Mouse (Mus musculus) small intestine, adult 2 months (tissue): ENCODE data around the gene Pum2. TPM values are rescaled to one million over a fixed set of nuclear protein-coding genes. Genes with fewer than 3 reads are reported as not detected.
A peak's percentile ranks its signal among the peaks of the same experiment; 100 is the strongest.

Experiments
- H3K27ac ChIP-seq: fragments of 200-500 bp; 2 replicates; pipeline ENCODE4 v1.5.1; 2012; ENCODE audit warnings: low read depth, low read length, control low read depth, inconsistent platforms; ENCODE audit not compliant: insufficient read depth
- H3K27me3 ChIP-seq: fragments of 200-500 bp; 2 replicates; pipeline ENCODE4 v1.6.1; 2012; ENCODE audit warnings: mild to moderate bottlenecking, moderate library complexity, low read length, inconsistent platforms; ENCODE audit not compliant: control insufficient read depth, insufficient read depth
- H3K36me3 ChIP-seq: fragments of 200-500 bp; 2 replicates; pipeline ENCODE4 v1.6.1; 2012; ENCODE audit warnings: mild to moderate bottlenecking, low read length, control low read depth, inconsistent platforms; ENCODE audit not compliant: control insufficient read depth, insufficient read depth
- H3K4me1 ChIP-seq: fragments of 200-500 bp; 2 replicates; pipeline ENCODE4 v1.6.1; 2012; ENCODE audit warnings: low read length, inconsistent platforms, mixed read lengths; ENCODE audit not compliant: control insufficient read depth, insufficient read depth, insufficient read length
- H3K4me3 ChIP-seq: fragments of 200-500 bp; 2 replicates; pipeline ENCODE4 v1.5.1; 2012; ENCODE audit warnings: low read depth, mild to moderate bottlenecking, control low read depth, inconsistent platforms, low read length, moderate library complexity
- CTCF ChIP-seq: fragments of 200-500 bp; IDR thresholded peaks from 2 replicates; pipeline ENCODE4 v1.5.1; 2012; ENCODE audit warnings: low read depth, mild to moderate bottlenecking, control low read depth, inconsistent platforms, low read length, moderate library complexity, mixed read lengths; ENCODE audit not compliant: insufficient replicate concordance, insufficient read length; ENCODE audit errors: extremely low read depth
- POLR2A ChIP-seq: fragments of 200-500 bp; IDR thresholded peaks from 2 replicates; pipeline ENCODE4 v1.6.1; 2012; ENCODE audit warnings: low read depth, mild to moderate bottlenecking, control low read depth, inconsistent platforms, low read length, moderate library complexity
- WGBS: fragments of 180-500 bp; shearing (Covaris S2); methylation state at CpG from one replicate; pipeline ENCODE4 v1.1.7; 2018; 5-methylcytosine and 5-hydroxymethylcytosine counted together
- polyA plus RNA-seq: library from polyadenylated mRNA; depleted of rRNA; stranded (reverse); fragments of >200 nt; gene quantifications from 2 replicates; pipeline ENCODE4 v1.2.3, GENCODE M21; 2012

Gene Pum2
- polyA plus RNA-seq, 1 experiment, result 33.9 TPM

DNA sequence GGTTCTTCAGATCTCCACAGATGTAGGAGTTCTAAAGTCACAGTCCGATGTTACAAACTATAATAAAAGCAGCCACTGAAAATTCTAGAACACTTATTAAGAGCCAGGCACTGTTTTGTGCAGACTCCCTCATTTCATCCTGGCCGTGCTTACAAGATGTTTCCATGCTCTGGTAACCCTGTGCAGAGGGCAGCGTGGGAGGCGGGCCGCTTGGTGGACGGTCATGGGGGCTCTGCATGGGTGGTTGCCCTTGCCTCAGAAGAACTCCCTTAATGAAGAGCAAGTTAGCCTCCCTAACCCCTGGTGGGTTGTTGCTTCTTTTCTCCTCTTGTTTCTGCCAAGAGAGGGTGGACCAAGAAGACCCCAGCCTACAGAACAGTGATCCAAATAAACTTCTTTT, 85.8 kb downstream of the Pum2 start:
- WGBS, result 89% methylated on average over 6 of the region's 6 CpGs
- no peaks in the 10 kb centered on the region for H3K27me3 ChIP-seq
- 0 out of 2 replicates have a peak, but pooled peaks cover 2% of the 10 kb centered on the region for H3K36me3 ChIP-seq
- H3K4me3 ChIP-seq, result no peak overlapping the region
- peak overlapping the region; percentile 48; the same call in 1 of the 2 replicates for H3K27ac ChIP-seq
- TF ChIP-seq CTCF (no peak), POLR2A (no peak)
- H3K4me1 ChIP-seq, result peaks cover 24% of the 10 kb centered on the region

DNA sequence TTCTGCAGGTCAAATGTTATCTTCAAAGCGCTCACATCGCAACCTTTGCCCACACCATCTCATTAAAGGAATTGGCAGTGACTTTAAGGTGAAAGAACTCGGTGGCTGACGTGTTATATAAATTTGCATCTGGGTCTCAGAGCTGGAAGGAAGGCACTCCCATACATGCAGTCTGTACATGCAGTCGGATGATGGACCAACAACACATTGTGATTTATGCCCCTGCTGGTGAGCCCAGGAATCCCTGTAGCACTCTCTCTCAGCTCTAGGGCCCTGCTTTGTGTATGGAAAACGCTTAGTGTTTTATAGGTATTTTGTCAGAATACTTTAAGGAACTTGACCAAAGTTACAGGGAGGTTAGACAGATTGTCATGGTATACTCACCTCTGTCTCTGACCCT, 86.6 kb downstream of the Pum2 start:
- no peaks in the 10 kb centered on the region for H3K36me3 ChIP-seq
- no peaks in the 10 kb centered on the region for H3K27me3 ChIP-seq
- WGBS, result 33% methylated on average over 6 of the region's 6 CpGs
- peak overlapping the region; percentile 15; the same call in 1 of the 2 replicates for H3K27ac ChIP-seq
- H3K4me3 ChIP-seq, result no peak overlapping the region
- H3K4me1 ChIP-seq, result peaks cover 24% of the 10 kb centered on the region
- no peak for TF ChIP-seq POLR2A
- no peak for TF ChIP-seq CTCF

DNA sequence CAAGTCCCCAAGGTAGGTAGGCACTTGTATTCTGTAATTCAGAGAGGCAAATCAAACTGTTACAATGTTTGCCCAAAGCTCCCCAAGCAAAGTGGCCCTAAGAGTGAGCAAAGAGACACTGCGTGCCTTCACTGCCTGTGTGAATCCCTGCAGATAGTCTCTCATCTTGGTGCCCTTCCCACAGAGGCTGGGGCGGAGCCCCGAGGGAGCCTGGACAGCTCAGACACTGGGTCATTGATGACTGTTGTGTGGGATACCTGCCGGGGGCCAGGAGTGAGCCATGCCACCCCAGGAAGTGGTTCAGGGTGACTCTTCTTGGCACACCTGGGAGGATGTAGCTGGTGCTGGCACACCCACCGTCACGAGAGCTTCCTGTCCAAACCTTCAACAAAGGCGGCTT, 87.1 kb downstream of the Pum2 start:
- WGBS, result 54% methylated on average over 7 of the region's 7 CpGs
- TF ChIP-seq POLR2A (no peak), CTCF (no peak)
- H3K4me3 ChIP-seq, result no peak overlapping the region
- H3K36me3 ChIP-seq, result no peaks in the 10 kb centered on the region
- H3K27me3 ChIP-seq, result no peaks in the 10 kb centered on the region
- H3K4me1 ChIP-seq, result peaks cover 24% of the 10 kb centered on the region
- no peak overlapping the region for H3K27ac ChIP-seq

DNA sequence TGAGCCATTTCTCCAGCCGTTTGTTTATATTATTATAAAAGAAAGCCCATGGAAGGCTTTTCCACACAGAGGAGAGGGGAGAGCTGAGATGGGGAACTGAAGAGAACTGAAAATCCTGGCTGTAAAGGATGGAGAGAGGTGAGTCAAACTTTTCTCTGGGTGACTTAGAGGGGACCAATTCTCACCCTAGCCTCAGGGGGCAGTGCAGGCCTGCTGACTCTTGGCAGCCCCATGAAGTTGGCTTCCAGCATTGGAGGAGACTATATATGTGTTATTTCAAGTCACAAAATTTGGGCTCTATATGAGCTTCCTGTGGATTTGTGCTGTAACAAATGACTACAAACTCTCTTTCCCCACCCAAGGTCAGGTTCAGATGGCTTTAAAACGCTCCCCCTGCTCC, 88.7 kb downstream of the Pum2 start:
- Histone ChIP-seq H3K36me3 (no peaks in the 10 kb centered on the region), H3K4me3 (no peak overlapping the region), H3K27me3 (no peaks in the 10 kb centered on the region), H3K27ac (no peak overlapping the region), H3K4me1 (peaks cover 24% of the 10 kb centered on the region)
- WGBS, result 78% methylated on average over 2 of the region's 2 CpGs
- TF ChIP-seq CTCF (peak; percentile 38; the same call in 1 of the 2 replicates), POLR2A (no peak)

DNA sequence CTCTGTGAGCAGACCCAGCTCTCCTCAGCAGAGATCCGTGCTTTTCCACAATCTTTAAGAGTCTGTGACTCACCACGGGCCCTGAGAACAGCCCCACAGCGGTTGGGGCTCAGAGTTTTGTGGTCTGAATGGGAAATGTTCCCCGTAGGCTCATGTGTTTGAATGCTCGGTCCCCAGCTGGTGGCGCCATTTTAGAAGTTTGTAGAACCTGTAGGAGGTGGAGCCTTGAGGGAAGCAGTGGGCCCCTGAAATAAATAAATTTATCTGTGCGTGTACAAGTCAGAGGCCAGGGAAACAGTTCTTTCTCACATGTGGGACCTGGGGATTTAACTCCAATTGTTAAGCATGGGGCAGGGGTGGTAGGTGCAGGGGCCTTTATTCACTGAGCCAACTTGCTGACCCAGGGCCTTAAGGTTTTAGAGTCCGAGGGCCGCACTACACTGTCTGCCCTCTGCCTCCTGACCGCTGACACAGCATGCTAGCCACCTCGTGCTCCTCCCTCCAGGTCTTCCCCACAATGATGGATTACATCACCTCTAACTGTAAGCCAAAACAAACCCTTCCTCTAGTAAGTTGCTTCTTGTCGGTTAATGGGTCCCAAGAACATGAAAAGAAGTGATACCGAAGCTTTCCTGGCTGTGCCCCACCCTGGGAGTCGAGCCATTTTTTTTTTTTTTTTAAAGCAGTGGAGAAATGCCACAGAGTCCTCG, 90.4 kb downstream of the Pum2 start:
- no peak overlapping the region for H3K27ac ChIP-seq
- no peak for TF ChIP-seq POLR2A
- no peak for TF ChIP-seq CTCF
- H3K4me3 ChIP-seq, result no peak overlapping the region
- H3K36me3 ChIP-seq, result no peaks in the 10 kb centered on the region
- H3K4me1 ChIP-seq, result peaks cover 20% of the 10 kb centered on the region
- H3K27me3 ChIP-seq, result no peaks in the 10 kb centered on the region
- 57% methylated on average over 15 of the region's 15 CpGs for WGBS

DNA sequence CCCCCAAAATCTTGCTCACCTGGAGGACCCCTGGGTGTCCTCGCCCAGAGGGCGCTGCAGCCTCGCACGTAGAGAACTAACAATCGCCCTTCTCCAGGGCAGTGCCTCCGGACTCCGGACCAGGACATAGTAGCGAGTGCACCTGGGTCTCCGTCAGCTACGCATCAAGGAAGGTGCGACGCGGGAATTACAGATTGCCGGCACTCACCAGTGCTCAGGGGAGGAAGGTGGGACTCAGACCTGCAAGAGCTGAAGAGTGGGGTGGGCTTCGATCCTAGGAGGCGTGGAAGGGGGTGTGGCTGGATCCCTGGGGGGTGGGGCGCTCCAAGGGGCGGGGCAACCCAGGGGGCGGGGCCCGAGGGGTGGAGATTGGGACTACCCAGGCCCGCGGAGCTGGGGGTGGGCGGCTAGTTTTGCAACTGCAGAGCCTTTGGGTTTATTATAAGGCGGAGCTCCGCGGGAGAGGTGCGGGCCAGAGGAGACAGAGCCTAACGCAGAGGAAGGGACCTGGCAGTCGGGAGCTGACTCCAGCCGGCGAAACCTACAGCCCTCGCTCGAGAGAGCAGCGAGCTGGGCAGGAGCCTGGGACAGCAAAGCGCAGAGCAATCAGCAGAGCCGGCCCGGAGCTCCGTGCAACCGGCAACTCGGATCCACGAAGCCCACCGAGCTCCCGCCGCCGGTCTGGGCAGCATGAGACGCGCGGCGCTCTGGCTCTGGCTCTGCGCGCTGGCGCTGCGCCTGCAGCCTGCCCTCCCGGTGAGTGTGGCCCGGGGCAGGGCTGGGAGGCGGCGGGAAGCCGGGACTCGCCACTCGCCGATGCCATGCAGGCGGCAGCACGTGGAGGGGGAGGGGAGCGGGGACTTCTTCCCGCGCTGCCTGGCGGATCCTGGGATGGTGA, 97.3 kb downstream of the Pum2 start, which contains the start of gene Sdc1:
Gene Sdc1 (plus strand): TSS at position 378 of the 898 bp plus-strand sequence.
- no peaks in the 10 kb centered on the region for H3K27me3 ChIP-seq
- peak; percentile 89; the same call in 1 of the 2 replicates for TF ChIP-seq POLR2A
- TF ChIP-seq CTCF, result peak; percentile 69

DNA sequence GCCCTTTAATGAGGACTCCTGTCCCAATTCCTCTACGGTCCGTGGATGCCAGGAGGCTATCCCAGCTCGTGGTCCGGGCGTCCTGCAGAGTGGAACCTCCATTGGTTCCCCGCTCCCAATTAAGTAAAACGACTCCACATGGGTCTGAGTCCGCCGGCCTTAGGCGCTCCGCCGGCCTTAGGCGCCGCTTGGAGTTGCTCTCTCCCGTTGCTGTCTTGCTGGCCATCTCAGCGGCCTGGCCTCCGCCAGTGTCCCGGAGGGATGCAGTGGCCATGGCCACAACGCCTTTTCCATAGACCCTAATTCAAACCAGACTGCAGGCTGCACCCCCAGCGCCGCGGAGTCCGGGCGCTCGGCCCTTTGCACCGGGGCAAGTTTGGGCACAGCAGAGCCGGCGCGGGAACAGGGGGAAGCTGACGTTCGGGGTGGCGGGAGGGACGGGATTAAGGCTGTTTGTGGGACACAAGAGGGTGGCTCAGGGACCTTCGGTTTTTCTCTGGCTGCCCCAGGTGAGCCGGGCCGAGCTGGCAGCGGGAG, 98.0 kb downstream of the Pum2 start:
- under 1% methylated on average over 37 of the region's 37 CpGs for WGBS
- TF ChIP-seq POLR2A (no peak), CTCF (no peak)
- Histone ChIP-seq H3K4me1 (peaks cover 16% of the 10 kb centered on the region; the same call in 1 of the 2 replicates), H3K27ac (peak overlapping the region; percentile 69), H3K27me3 (no peaks in the 10 kb centered on the region), H3K4me3 (peak overlapping the region; percentile 90), H3K36me3 (no peaks in the 10 kb centered on the region)

More for the DNA sequence above, 97.3 kb downstream of the Pum2 start, which contains the start of gene Sdc1:
- peak within 1 kb of the TSS; percentile 92 for H3K27ac ChIP-seq
- WGBS, result 1% methylated on average over 67 of the region's 67 CpGs
- peak within 1 kb of the TSS; percentile 90 for H3K4me3 ChIP-seq
- no peaks in the 10 kb centered on the region for H3K36me3 ChIP-seq
- H3K4me1 ChIP-seq, result peaks cover 13% of the 10 kb centered on the region; the same call in 1 of the 2 replicates
